Mouse (Mus musculus) MEL (cell line): ENCODE results near the gene Abca7. TPM values are rescaled to one million over a fixed set of nuclear protein-coding genes. Genes with fewer than 3 reads are reported as not detected.

Experiments used
- DNase-seq: peaks from one replicate; pipeline ENCODE4 v3.0.0; 2011; ENCODE audit warnings: low read depth, low spot score
- H3K27ac ChIP-seq: 2 replicates; pipeline ENCODE4 v1.5.1; 2012; ENCODE audit warnings: low read depth, mild to moderate bottlenecking, control low read depth, low read length, moderate library complexity; ENCODE audit not compliant: control insufficient read depth
- H3K27me3 ChIP-seq, 2 experiments: fragments of 150-350 bp in 1 of 2; sonication (generic) in 1 of 2; 2 replicates each; pipeline ENCODE4 v1.6.1; 2012; ENCODE audit warnings: low read length in 2 of 2, mild to moderate bottlenecking in 2 of 2, improper control_type of control experiment in 1 of 2, moderate library complexity in 1 of 2; ENCODE audit not compliant: insufficient read depth in 2 of 2, control insufficient read depth in 1 of 2
- H3K36me3 ChIP-seq, 2 experiments: 2 replicates each; pipeline ENCODE4 v1.6.1; 2012 to 2014; ENCODE audit warnings: low read length in 2 of 2, improper control_type of control experiment in 1 of 2, inconsistent platforms in 1 of 2, mild to moderate bottlenecking in 1 of 2; ENCODE audit not compliant: insufficient read depth in 2 of 2, control insufficient read depth in 1 of 2
- H3K4me1 ChIP-seq, 2 experiments: fragments of 150-350 bp in 1 of 2; sonication (generic) in 1 of 2; 2 replicates each; pipeline ENCODE4 v1.6.1; 2012; ENCODE audit warnings: low read length in 2 of 2, improper control_type of control experiment in 1 of 2, mild to moderate bottlenecking in 1 of 2; ENCODE audit not compliant: insufficient read depth in 2 of 2, control insufficient read depth in 1 of 2
- H3K4me3 ChIP-seq, 2 experiments: fragments of 150-350 bp in 1 of 2; sonication (generic) in 1 of 2; 2 replicates each; pipeline ENCODE4 v1.5.1; 2012; ENCODE audit warnings: low read depth in 2 of 2, low read length in 2 of 2, mild to moderate bottlenecking in 2 of 2, moderate library complexity in 2 of 2, control low read depth in 1 of 2, improper control_type of control experiment in 1 of 2; ENCODE audit not compliant: control insufficient read depth in 1 of 2, insufficient read depth in 1 of 2
- H3K79me2 ChIP-seq: 2 replicates; pipeline ENCODE4 v1.6.1; 2012; ENCODE audit warnings: mild to moderate bottlenecking, low read length, moderate library complexity; ENCODE audit not compliant: control insufficient read depth, poor library complexity, insufficient read depth
- H3K9ac ChIP-seq: 2 replicates; pipeline ENCODE4 v1.6.1; 2012; ENCODE audit warnings: low read depth, mild to moderate bottlenecking, control low read depth, low read length, moderate library complexity; ENCODE audit not compliant: control insufficient read depth, poor library complexity, severe bottlenecking
- H3K9me3 ChIP-seq: fragments of 150-350 bp; sonication (generic); replicated peaks from 2 replicates; pipeline ENCODE4 v1.6.1; 2012; ENCODE audit warnings: mild to moderate bottlenecking, low read length, improper control_type of control experiment, moderate library complexity; ENCODE audit not compliant: insufficient read depth
- BHLHE40 ChIP-seq: IDR thresholded peaks from 2 replicates; pipeline ENCODE4 v1.6.1; 2012; ENCODE audit warnings: low read depth, mild to moderate bottlenecking, inconsistent platforms, low read length, improper control_type of control experiment, borderline replicate concordance
- CHD1 ChIP-seq: IDR thresholded peaks from 2 replicates; pipeline ENCODE4 v1.6.1; 2012; ENCODE audit warnings: low read depth, mild to moderate bottlenecking, inconsistent platforms, low read length, improper control_type of control experiment
- CHD2 ChIP-seq: IDR thresholded peaks from 2 replicates; pipeline ENCODE4 v1.6.1; 2011; ENCODE audit warnings: low read length, improper control_type of control experiment
- CTCF ChIP-seq, 3 experiments: IDR thresholded peaks in 2 of 3; conservative IDR thresholded peaks in 1 of 3; 2 replicates each; pipeline ENCODE4 v1.5.1; 2011 to 2012; ENCODE audit warnings: low read length in 3 of 3, low read depth in 2 of 3, mild to moderate bottlenecking in 2 of 3, improper control_type of control experiment in 1 of 3, inconsistent platforms in 1 of 3, mixed read lengths in 1 of 3, moderate library complexity in 1 of 3; ENCODE audit not compliant: control insufficient read depth in 1 of 3, insufficient read depth in 1 of 3, poor library complexity in 1 of 3, severe bottlenecking in 1 of 3
- E2F4 ChIP-seq: IDR thresholded peaks from 2 replicates; pipeline ENCODE4 v1.6.1; 2011; ENCODE audit warnings: low read depth, low read length, improper control_type of control experiment, borderline replicate concordance
- ELF1 ChIP-seq: IDR thresholded peaks from 2 replicates; pipeline ENCODE4 v1.6.1; 2014; ENCODE audit warnings: low read depth, mild to moderate bottlenecking, inconsistent platforms, low read length, improper control_type of control experiment, moderate library complexity
- ETS1 ChIP-seq: IDR thresholded peaks from 2 replicates; pipeline ENCODE4 v1.6.1; 2012; ENCODE audit warnings: low read depth, mild to moderate bottlenecking, inconsistent platforms, low read length, improper control_type of control experiment, moderate library complexity
- GABPA ChIP-seq: IDR thresholded peaks from 2 replicates; pipeline ENCODE4 v1.6.1; 2012; ENCODE audit warnings: low read depth, mild to moderate bottlenecking, inconsistent platforms, low read length, improper control_type of control experiment, moderate library complexity
- HCFC1 ChIP-seq: IDR thresholded peaks from 2 replicates; pipeline ENCODE4 v1.6.1; 2012; ENCODE audit warnings: low read depth, mild to moderate bottlenecking, inconsistent platforms, low read length, improper control_type of control experiment, moderate library complexity
- JUND ChIP-seq: IDR thresholded peaks from 2 replicates; pipeline ENCODE4 v1.6.1; 2011; ENCODE audit warnings: low read depth, mild to moderate bottlenecking, improper control_type of control experiment, low read length
- KAT2A ChIP-seq: conservative IDR thresholded peaks from 2 replicates; pipeline ENCODE4 v1.6.1; 2012; ENCODE audit warnings: low read depth, low read length, improper control_type of control experiment, inconsistent platforms
- MAFK ChIP-seq: IDR thresholded peaks from 2 replicates; pipeline ENCODE4 v1.6.1; 2011; ENCODE audit warnings: low read depth, mild to moderate bottlenecking, low read length, improper control_type of control experiment, borderline replicate concordance
- MAX ChIP-seq: IDR thresholded peaks from 2 replicates; pipeline ENCODE4 v1.6.1; 2011; ENCODE audit warnings: low read length, improper control_type of control experiment
- MAZ ChIP-seq: IDR thresholded peaks from 2 replicates; pipeline ENCODE4 v1.6.1; 2012; ENCODE audit warnings: low read depth, mild to moderate bottlenecking, inconsistent platforms, low read length, improper control_type of control experiment
- MEF2A ChIP-seq: IDR thresholded peaks from 2 replicates; pipeline ENCODE4 v1.6.1; 2014; ENCODE audit warnings: low read depth, mild to moderate bottlenecking, inconsistent platforms, low read length, improper control_type of control experiment; ENCODE audit not compliant: poor library complexity, insufficient replicate concordance, severe bottlenecking; ENCODE audit errors: extremely low read depth
- MXI1 ChIP-seq: IDR thresholded peaks from 2 replicates; pipeline ENCODE4 v1.6.1; 2011; ENCODE audit warnings: mild to moderate bottlenecking, low read depth, low read length, improper control_type of control experiment
- MYC ChIP-seq: IDR thresholded peaks from 2 replicates; pipeline ENCODE4 v1.6.1; 2011; ENCODE audit warnings: low read depth, mild to moderate bottlenecking, low read length, improper control_type of control experiment, moderate library complexity
- NELFE ChIP-seq: IDR thresholded peaks from 2 replicates; pipeline ENCODE4 v1.6.1; 2011; ENCODE audit warnings: low read depth, low read length, improper control_type of control experiment
- NRF1 ChIP-seq: IDR thresholded peaks from 2 replicates; pipeline ENCODE4 v1.6.1; 2014; ENCODE audit warnings: low read depth, mild to moderate bottlenecking, inconsistent platforms, low read length, improper control_type of control experiment, moderate library complexity; ENCODE audit not compliant: poor library complexity, insufficient read depth, severe bottlenecking
- POLR2A ChIP-seq, 2 experiments: IDR thresholded peaks; 2 replicates each; pipeline ENCODE4 v1.6.1; 2011 to 2012; ENCODE audit warnings: low read length in 2 of 2, mild to moderate bottlenecking in 2 of 2, control low read depth in 1 of 2, improper control_type of control experiment in 1 of 2, low read depth in 1 of 2, moderate library complexity in 1 of 2; ENCODE audit not compliant: control insufficient read depth in 1 of 2, insufficient read depth in 1 of 2, poor library complexity in 1 of 2
- POLR2AphosphoS2 ChIP-seq: IDR thresholded peaks from 2 replicates; pipeline ENCODE4 v1.6.1; 2011; ENCODE audit warnings: low read length, improper control_type of control experiment
- POLR2AphosphoS5 ChIP-seq: IDR thresholded peaks from 2 replicates; pipeline ENCODE4 v1.6.1; 2012; ENCODE audit warnings: low read depth, borderline replicate concordance, mild to moderate bottlenecking, inconsistent platforms, low read length, moderate library complexity, mixed read lengths
- RAD21 ChIP-seq: IDR thresholded peaks from 2 replicates; pipeline ENCODE4 v1.6.1; 2011; ENCODE audit warnings: mild to moderate bottlenecking, low read depth, low read length, improper control_type of control experiment
- RCOR1 ChIP-seq: IDR thresholded peaks from 2 replicates; pipeline ENCODE4 v1.6.1; 2012; ENCODE audit warnings: low read depth, mild to moderate bottlenecking, inconsistent platforms, low read length, improper control_type of control experiment
- SIN3A ChIP-seq: IDR thresholded peaks from 2 replicates; pipeline ENCODE4 v1.6.1; 2012; ENCODE audit warnings: low read length, improper control_type of control experiment, inconsistent platforms
- TAL1 ChIP-seq: IDR thresholded peaks from 2 replicates; pipeline ENCODE4 v1.6.1; 2012; ENCODE audit warnings: mild to moderate bottlenecking, inconsistent platforms, low read length, moderate library complexity, mixed read lengths
- TBP ChIP-seq: IDR thresholded peaks from 2 replicates; pipeline ENCODE4 v1.8.0; 2011; ENCODE audit warnings: low read depth, low read length, improper control_type of control experiment
- TCF12 ChIP-seq: IDR thresholded peaks from 2 replicates; pipeline ENCODE4 v1.6.1; 2014; ENCODE audit warnings: low read depth, mild to moderate bottlenecking, inconsistent platforms, low read length, improper control_type of control experiment, moderate library complexity
- UBTF ChIP-seq: IDR thresholded peaks from 2 replicates; pipeline ENCODE4 v1.6.1; 2012; ENCODE audit warnings: low read depth, mild to moderate bottlenecking, inconsistent platforms, low read length, improper control_type of control experiment, moderate library complexity, borderline replicate concordance; ENCODE audit not compliant: insufficient read depth
- USF1 ChIP-seq: IDR thresholded peaks from 2 replicates; pipeline ENCODE4 v1.6.1; 2014; ENCODE audit warnings: low read depth, mild to moderate bottlenecking, inconsistent platforms, low read length, improper control_type of control experiment, moderate library complexity
- USF2 ChIP-seq, 2 experiments: IDR thresholded peaks; 2 replicates each; pipeline ENCODE4 v1.6.1; 2011 to 2012; ENCODE audit warnings: improper control_type of control experiment in 2 of 2, low read length in 2 of 2, borderline replicate concordance in 1 of 2, inconsistent platforms in 1 of 2, low read depth in 1 of 2, mild to moderate bottlenecking in 1 of 2; ENCODE audit not compliant: insufficient read depth in 1 of 2
- ZC3H11A ChIP-seq: IDR thresholded peaks from 2 replicates; pipeline ENCODE4 v1.6.1; 2012; ENCODE audit warnings: low read depth, mild to moderate bottlenecking, inconsistent platforms, low read length, improper control_type of control experiment
- ZKSCAN1 ChIP-seq: IDR thresholded peaks from 2 replicates; pipeline ENCODE4 v1.6.1; 2012; ENCODE audit warnings: low read depth, mild to moderate bottlenecking, inconsistent platforms, low read length, improper control_type of control experiment, moderate library complexity
- ZMIZ1 ChIP-seq: IDR thresholded peaks from 2 replicates; pipeline ENCODE4 v1.6.1; 2012; ENCODE audit warnings: low read depth, mild to moderate bottlenecking, inconsistent platforms, low read length, improper control_type of control experiment, moderate library complexity
- ZNF384 ChIP-seq: IDR thresholded peaks from 2 replicates; pipeline ENCODE4 v1.6.1; 2012; ENCODE audit warnings: low read depth, mild to moderate bottlenecking, inconsistent platforms, low read length, improper control_type of control experiment
- polyA plus RNA-seq, 2 experiments: library from polyadenylated mRNA; stranded (reverse) in 1 of 2; unstranded in 1 of 2; fragments of >175 nt in 1 of 2; fragments of >200 nt in 1 of 2; gene quantifications; 2 replicates each; pipeline versions ENCODE4 v1.2.1 to v1.2.4; 2012; ENCODE audit warnings: low replicate concordance in 2 of 2, low read depth in 1 of 2; ENCODE audit not compliant: insufficient read length in 2 of 2, insufficient read depth in 1 of 2, missing spikeins in 1 of 2
- total RNA-seq: library from RNA; depleted of rRNA; stranded (reverse); fragments of 300-350 nt; gene quantifications from 2 replicates; pipeline ENCODE4 v1.2.3, GENCODE M21; 2012

The Abca7 gene
- total and polyA plus RNA-seq, 3 experiments = 7.7 to 16.8 TPM; not detected in 1

GRCm38 (mm10) chr10:79959847-79960601 is 36.3 kb upstream of the Abca7 start, which contains the start of gene Wdr18:
TSS of gene Wdr18 (plus strand) at chr10:79960152.
- peak; percentile 99 for DNase-seq
- H3K27ac ChIP-seq = peak within 1 kb of the TSS; percentile 37
- TF ChIP-seq USF1 = 0 out of 2 replicates have a peak, but pooled peaks have one; percentile 5
- no peak for TF ChIP-seq MAFK
- 0 out of 2 replicates have a peak, but pooled peaks have one; percentile 34 for TF ChIP-seq ZMIZ1
- peak; percentile 99 for TF ChIP-seq MXI1
- TF ChIP-seq UBTF = no peak
- TF ChIP-seq TBP = peak; percentile 88
- peak; percentile 64; the same call in 1 of the 2 replicates for TF ChIP-seq TCF12
- peak; percentile 68; the same call in 1 of the 2 replicates for TF ChIP-seq KAT2A
- TF ChIP-seq ZKSCAN1 = no peak
- peak; percentile 30; the same call in 1 of the 2 replicates for TF ChIP-seq ELF1
- no peak for TF ChIP-seq RCOR1
- no peak; the same call in 1 of the 2 replicates for TF ChIP-seq ETS1
- peak; percentile 77 for TF ChIP-seq NELFE
- peak; percentile 62 for TF ChIP-seq ZC3H11A
- TF ChIP-seq USF2 (IDR thresholded peaks at IDR 0.05; ENCODE audit: borderline replicate concordance in 1 of 2, insufficient read depth in 1 of 2, low read depth in 1 of 2, low read length in 2 of 2) = no peak
- peak; percentile 92 for TF ChIP-seq NRF1
- TF ChIP-seq GABPA = no peak
- TF ChIP-seq POLR2AphosphoS5 = no peak
- peak; percentile 83 for TF ChIP-seq RAD21
- peak; percentile 95 for TF ChIP-seq HCFC1
- TF ChIP-seq MAZ = 0 out of 2 replicates have a peak, but pooled peaks have one; percentile 51
- TF ChIP-seq POLR2AphosphoS2 = 0 out of 2 replicates have a peak, but pooled peaks have one; percentile 43
- TF ChIP-seq MAX = peak; percentile 83
- peak; percentile 99 for TF ChIP-seq SIN3A
- TF ChIP-seq E2F4 = no peak
- peak; percentile 85 to 99 (median 94) for TF ChIP-seq CTCF (IDR thresholded peaks at IDR 0.05 in 2 of 3, conservative IDR thresholded peaks at IDR 0.05 in 1 of 3; ENCODE audit: control insufficient read depth in 1 of 3, insufficient read depth in 1 of 3, low read depth in 2 of 3, low read length in 3 of 3, poor library complexity in 1 of 3, severe bottlenecking in 1 of 3)
- TF ChIP-seq BHLHE40 = no peak
- no peak for TF ChIP-seq CHD2
- no peak for TF ChIP-seq TAL1
- peak; percentile 73; the same call in 1 of the 2 replicates for TF ChIP-seq MYC
- no peak for TF ChIP-seq JUND
- no peak for TF ChIP-seq MEF2A
- no peak for TF ChIP-seq ZNF384
- peak; percentile 57 to 87 for TF ChIP-seq POLR2A (IDR thresholded peaks at IDR 0.05; ENCODE audit: control insufficient read depth in 1 of 2, insufficient read depth in 1 of 2, low read depth in 1 of 2, low read length in 2 of 2, poor library complexity in 1 of 2)
- no peak for TF ChIP-seq CHD1

More at GRCm38 (mm10) chr10:79959847-79960601, 36.3 kb upstream of the Abca7 start, which contains the start of gene Wdr18:
- H3K36me3 ChIP-seq = peaks cover 2 to 8% of the 10 kb centered on the region in 2 experiments; a peak in 2 of 4 replicates
- peak within 1 kb of the TSS; percentile 85 for H3K9ac ChIP-seq
- peak within 1 kb of the TSS; percentile 70 to 83 for H3K4me3 ChIP-seq
- peaks cover 0 to 12% of the 10 kb centered on the region in 2 experiments; a peak in 3 of 4 replicates for H3K4me1 ChIP-seq
- H3K9me3 ChIP-seq = no peaks in the 10 kb centered on the region
- no peaks in the 10 kb centered on the region for H3K27me3 ChIP-seq
- H3K79me2 ChIP-seq = peaks cover 11% of the 10 kb centered on the region
